Mouse (Mus musculus): ENCODE results near the gene Gm28308. TPM values are rescaled to one million over a fixed set of nuclear protein-coding genes. Genes with fewer than 3 reads are reported as not detected.

Gene Gm28308
- polyA plus RNA-seq, 1 experiment from 2014 or later, result not detected

GRCm38 (mm10) chr6:52185222-52185621, 27.9 kb downstream of the Gm28308 start:
- Histone ChIP-seq H3K27ac (ENCODE audit: low read length) (no peak overlapping the region), H3K36me3 (ENCODE audit: control insufficient read depth, insufficient read depth) (no peaks in the 10 kb centered on the region), H3K9ac (ENCODE audit: low read length) (no peak overlapping the region), H3K27me3 (ENCODE audit: control insufficient read depth, insufficient read depth, low read length) (peaks cover 97% of the 10 kb centered on the region), H3K4me3 (ENCODE audit: low read length) (no peak overlapping the region), H3K9me3 (replicated peaks; ENCODE audit: control insufficient read depth, low read length) (no peaks in the 10 kb centered on the region), H3K4me1 (ENCODE audit: control insufficient read depth, insufficient read depth, low read length) (no peaks in the 10 kb centered on the region), H3K4me2 (ENCODE audit: low read depth, low read length) (no peak overlapping the region)
- no peak for ATAC-seq (replicated peaks; ENCODE audit: extremely low read depth, insufficient read depth, low FRiP score)
- 6% methylated on average over 19 of the region's 19 CpGs for WGBS

DNA sequence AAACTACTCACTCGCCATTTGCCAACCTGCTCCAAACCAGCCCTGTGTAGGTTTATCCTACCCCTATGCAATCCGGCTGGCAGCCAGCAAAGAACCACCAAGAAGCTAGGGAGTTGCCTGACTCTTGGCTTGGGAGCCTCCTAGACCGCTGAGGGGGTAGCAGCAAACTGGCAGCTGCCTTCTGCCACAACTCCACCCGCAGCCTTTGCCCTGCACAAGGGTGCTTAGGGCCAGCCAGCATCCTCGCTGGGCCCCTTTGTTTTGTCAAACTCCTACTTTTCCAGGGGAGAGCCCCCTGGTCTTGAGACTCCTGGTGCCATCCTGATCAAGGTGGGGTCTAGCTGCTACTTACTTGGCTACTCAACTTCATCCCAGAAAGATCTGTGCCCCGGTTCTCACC, 28.5 kb downstream of the Gm28308 start:
- Histone ChIP-seq H3K4me1 (ENCODE audit: control insufficient read depth, insufficient read depth, low read length) (no peaks in the 10 kb centered on the region), H3K9me3 (replicated peaks; ENCODE audit: control insufficient read depth, low read length) (no peaks in the 10 kb centered on the region), H3K36me3 (ENCODE audit: control insufficient read depth, insufficient read depth) (no peaks in the 10 kb centered on the region), H3K27ac (ENCODE audit: low read length) (no peak overlapping the region), H3K27me3 (ENCODE audit: control insufficient read depth, insufficient read depth, low read length) (peaks cover 97% of the 10 kb centered on the region), H3K4me3 (ENCODE audit: low read length) (no peak overlapping the region), H3K9ac (ENCODE audit: low read length) (no peak overlapping the region), H3K4me2 (ENCODE audit: low read depth, low read length) (no peak overlapping the region)
- ATAC-seq (replicated peaks; ENCODE audit: extremely low read depth, insufficient read depth, low FRiP score), result no peak
- 11% methylated on average over 6 of the region's 6 CpGs for WGBS

DNA sequence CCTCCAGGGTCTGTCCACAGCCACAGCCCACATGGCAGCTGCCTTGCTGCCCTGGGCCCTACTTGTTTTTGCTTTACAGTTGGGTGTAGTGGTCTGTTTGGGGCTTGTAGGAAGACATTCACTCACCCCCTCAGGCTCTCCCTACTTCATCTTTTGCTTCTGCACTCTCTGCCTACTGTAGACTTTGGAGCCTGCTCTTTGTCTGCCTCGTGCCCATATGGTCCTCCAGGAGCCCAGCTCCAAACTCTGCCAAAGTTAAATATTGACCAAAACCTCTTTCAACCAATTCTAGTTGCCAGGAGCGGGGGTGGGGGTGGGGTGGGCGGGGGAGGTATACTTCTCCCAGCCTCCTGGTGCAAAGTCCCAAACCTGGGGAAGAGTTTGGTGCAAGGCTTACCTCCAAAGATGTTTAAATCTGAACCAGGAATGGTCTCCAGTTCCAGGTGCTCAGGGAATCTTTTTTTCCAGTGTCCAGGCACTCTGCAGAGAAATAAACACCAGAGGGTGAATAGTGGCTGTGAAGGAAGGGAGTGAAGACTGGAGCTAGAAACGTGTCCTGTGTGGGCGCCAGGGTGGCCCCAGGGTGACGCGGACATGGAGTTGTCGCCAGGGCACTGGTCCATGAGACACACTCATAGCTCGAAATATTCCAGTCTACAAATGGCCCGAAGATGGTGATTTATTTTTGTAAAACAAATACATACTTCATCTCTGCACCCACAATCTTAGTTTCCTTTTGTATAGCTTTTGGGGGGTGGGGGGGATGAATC, 29.6 kb downstream of the Gm28308 start:
- Histone ChIP-seq H3K4me3 (ENCODE audit: low read length) (no peak overlapping the region), H3K4me1 (ENCODE audit: control insufficient read depth, insufficient read depth, low read length) (no peaks in the 10 kb centered on the region), H3K36me3 (ENCODE audit: control insufficient read depth, insufficient read depth) (no peaks in the 10 kb centered on the region), H3K27ac (ENCODE audit: low read length) (no peak overlapping the region), H3K9me3 (replicated peaks; ENCODE audit: control insufficient read depth, low read length) (no peaks in the 10 kb centered on the region), H3K4me2 (ENCODE audit: low read depth, low read length) (no peak overlapping the region), H3K9ac (ENCODE audit: low read length) (no peak overlapping the region), H3K27me3 (ENCODE audit: control insufficient read depth, insufficient read depth, low read length) (peaks cover 97% of the 10 kb centered on the region)
- no peak for ATAC-seq (replicated peaks; ENCODE audit: extremely low read depth, insufficient read depth, low FRiP score)
- WGBS, result 24% methylated on average over 10 of the region's 10 CpGs

DNA sequence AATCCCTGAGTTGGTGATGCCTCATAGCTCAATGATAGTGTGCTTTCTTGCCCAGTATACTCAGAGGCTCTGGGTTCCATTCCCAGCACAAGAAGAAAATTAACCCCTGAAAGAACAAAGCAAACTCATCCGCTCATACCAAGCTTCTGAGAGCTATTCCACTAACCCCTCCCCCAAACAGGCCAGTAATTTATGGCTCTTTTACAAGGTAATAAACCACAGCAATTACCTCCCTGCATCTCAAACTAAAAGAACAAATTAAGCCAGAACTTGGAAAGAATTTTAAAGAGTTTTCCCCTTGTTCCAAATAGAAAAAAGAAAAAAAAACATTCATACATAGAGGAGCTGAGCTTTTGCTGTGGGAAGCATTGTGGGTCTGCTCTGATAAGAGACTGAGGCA, 30.3 kb downstream of the Gm28308 start:
- no peak for ATAC-seq (replicated peaks; ENCODE audit: extremely low read depth, insufficient read depth, low FRiP score)
- no peaks in the 10 kb centered on the region for H3K9me3 ChIP-seq (replicated peaks; ENCODE audit: control insufficient read depth, low read length)
- no peak overlapping the region for H3K4me3 ChIP-seq (ENCODE audit: low read length)
- WGBS, result 32% methylated on average over 1 of the region's 1 CpGs
- no peaks in the 10 kb centered on the region for H3K4me1 ChIP-seq (ENCODE audit: control insufficient read depth, insufficient read depth, low read length)
- no peak overlapping the region for H3K9ac ChIP-seq (ENCODE audit: low read length)
- no peak overlapping the region for H3K4me2 ChIP-seq (ENCODE audit: low read depth, low read length)
- no peak overlapping the region for H3K27ac ChIP-seq (ENCODE audit: low read length)
- peaks cover 96% of the 10 kb centered on the region for H3K27me3 ChIP-seq (ENCODE audit: control insufficient read depth, insufficient read depth, low read length)
- no peaks in the 10 kb centered on the region for H3K36me3 ChIP-seq (ENCODE audit: control insufficient read depth, insufficient read depth)

- Histone ChIP-seq H3K4me1 (ENCODE audit: control insufficient read depth, insufficient read depth, low read length) (no peaks in the 10 kb centered on the region), H3K27me3 (ENCODE audit: control insufficient read depth, insufficient read depth, low read length) (peaks cover 96% of the 10 kb centered on the region), H3K36me3 (ENCODE audit: control insufficient read depth, insufficient read depth) (no peaks in the 10 kb centered on the region), H3K4me3 (ENCODE audit: low read length) (no peak overlapping the region), H3K4me2 (ENCODE audit: low read depth, low read length) (no peak overlapping the region), H3K9ac (ENCODE audit: low read length) (no peak overlapping the region), H3K9me3 (replicated peaks; ENCODE audit: control insufficient read depth, low read length) (no peaks in the 10 kb centered on the region), H3K27ac (ENCODE audit: low read length) (no peak overlapping the region)
- 37% methylated on average over 2 of the region's 2 CpGs for WGBS
- no peak for ATAC-seq (replicated peaks; ENCODE audit: extremely low read depth, insufficient read depth, low FRiP score)
These were observed 31.1 kb downstream of the Gm28308 start for GRCm38 (mm10) chr6:52182030-52182429.

GRCm38 (mm10) chr6:52180726-52181125, 32.4 kb downstream of the Gm28308 start:
- Histone ChIP-seq H3K36me3 (ENCODE audit: control insufficient read depth, insufficient read depth) (no peaks in the 10 kb centered on the region), H3K27ac (ENCODE audit: low read length) (no peak overlapping the region), H3K9me3 (replicated peaks; ENCODE audit: control insufficient read depth, low read length) (no peaks in the 10 kb centered on the region), H3K9ac (ENCODE audit: low read length) (no peak overlapping the region), H3K4me3 (ENCODE audit: low read length) (no peak overlapping the region), H3K27me3 (ENCODE audit: control insufficient read depth, insufficient read depth, low read length) (peaks cover 95% of the 10 kb centered on the region), H3K4me1 (ENCODE audit: control insufficient read depth, insufficient read depth, low read length) (no peaks in the 10 kb centered on the region), H3K4me2 (ENCODE audit: low read depth, low read length) (peak overlapping the region; percentile 19; the same call in 1 of the 2 replicates)
- 22% methylated on average over 3 of the region's 3 CpGs for WGBS
- ATAC-seq (replicated peaks; ENCODE audit: extremely low read depth, insufficient read depth, low FRiP score), result no peak

DNA sequence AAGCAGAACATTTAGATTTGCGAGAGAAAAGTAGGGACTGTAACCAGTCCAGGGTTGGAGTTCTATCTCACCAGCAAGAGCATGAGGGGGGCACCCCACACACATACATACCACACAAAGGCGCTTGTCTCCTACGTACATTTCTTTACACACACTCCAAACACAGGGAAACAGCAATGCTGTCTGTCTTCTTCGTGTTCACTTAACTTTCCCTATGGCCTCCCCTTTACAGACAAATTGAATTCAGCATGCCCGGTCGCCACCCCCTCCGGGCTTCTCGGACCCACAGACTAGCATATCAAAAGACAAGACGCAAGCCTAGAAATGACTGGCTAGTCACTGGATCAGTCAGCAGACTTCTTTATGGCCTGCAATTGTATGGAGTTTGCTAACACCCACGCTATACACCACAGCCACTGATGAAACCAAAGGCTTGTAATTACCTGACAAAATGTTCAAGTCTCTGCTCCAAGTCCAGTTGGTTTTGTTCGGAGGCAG, 32.9 kb downstream of the Gm28308 start:
- Histone ChIP-seq H3K27ac (ENCODE audit: low read length) (no peak overlapping the region), H3K36me3 (ENCODE audit: control insufficient read depth, insufficient read depth) (no peaks in the 10 kb centered on the region), H3K9me3 (replicated peaks; ENCODE audit: control insufficient read depth, low read length) (no peaks in the 10 kb centered on the region), H3K4me3 (ENCODE audit: low read length) (peak overlapping the region; percentile 23), H3K27me3 (ENCODE audit: control insufficient read depth, insufficient read depth, low read length) (peaks cover 95% of the 10 kb centered on the region), H3K9ac (ENCODE audit: low read length) (no peak overlapping the region), H3K4me2 (ENCODE audit: low read depth, low read length) (peak overlapping the region; percentile 49), H3K4me1 (ENCODE audit: control insufficient read depth, insufficient read depth, low read length) (no peaks in the 10 kb centered on the region)
- no peak for ATAC-seq (replicated peaks; ENCODE audit: extremely low read depth, insufficient read depth, low FRiP score)
- 14% methylated on average over 11 of the region's 11 CpGs for WGBS

- Histone ChIP-seq H3K27me3 (ENCODE audit: control insufficient read depth, insufficient read depth, low read length) (peaks cover 97% of the 10 kb centered on the region), H3K27ac (ENCODE audit: low read length) (no peak overlapping the region; the same call in 1 of the 2 replicates), H3K4me1 (ENCODE audit: control insufficient read depth, insufficient read depth, low read length) (no peaks in the 10 kb centered on the region), H3K4me3 (ENCODE audit: low read length) (peak overlapping the region; percentile 25), H3K9me3 (replicated peaks; ENCODE audit: control insufficient read depth, low read length) (no peaks in the 10 kb centered on the region), H3K36me3 (ENCODE audit: control insufficient read depth, insufficient read depth) (no peaks in the 10 kb centered on the region), H3K4me2 (ENCODE audit: low read depth, low read length) (peak overlapping the region; percentile 49), H3K9ac (ENCODE audit: low read length) (peak overlapping the region; percentile 15; the same call in 1 of the 2 replicates)
- ATAC-seq (replicated peaks; ENCODE audit: extremely low read depth, insufficient read depth, low FRiP score), result no peak
- 8% methylated on average over 10 of the region's 10 CpGs for WGBS
These were observed 33.4 kb downstream of the Gm28308 start for GRCm38 (mm10) chr6:52179690-52180089.

- 9% methylated on average over 4 of the region's 4 CpGs for WGBS
- peak overlapping the region; percentile 27 for H3K4me3 ChIP-seq (ENCODE audit: low read length)
- H3K27ac ChIP-seq (ENCODE audit: low read length), result peak overlapping the region; percentile 31
- H3K4me1 ChIP-seq (ENCODE audit: control insufficient read depth, insufficient read depth, low read length), result no peaks in the 10 kb centered on the region
- no peaks in the 10 kb centered on the region for H3K9me3 ChIP-seq (replicated peaks; ENCODE audit: control insufficient read depth, low read length)
- no peak for ATAC-seq (replicated peaks; ENCODE audit: extremely low read depth, insufficient read depth, low FRiP score)
- peak overlapping the region; percentile 15 for H3K9ac ChIP-seq (ENCODE audit: low read length)
- H3K4me2 ChIP-seq (ENCODE audit: low read depth, low read length), result peak overlapping the region; percentile 49
- peaks cover 94% of the 10 kb centered on the region for H3K27me3 ChIP-seq (ENCODE audit: control insufficient read depth, insufficient read depth, low read length)
- H3K36me3 ChIP-seq (ENCODE audit: control insufficient read depth, insufficient read depth), result no peaks in the 10 kb centered on the region
These were observed 34.0 kb downstream of the Gm28308 start for GRCm38 (mm10) chr6:52178918-52179665.

All from heart, embryonic 16.5 days (tissue).